In genomic region chr8:37056376-37056775, GRCm38 (mm10) we compare ENCODE assay signal across 17 mouse cellular contexts.
DNase-seq lines count a peak whose midpoint lies in the region; ATAC-seq lines count a peak whose summit lies in the region.
"Had no signal": no experiment of that assay in that cellular context is flagged by ENCODE, and none has a peak within 500 bp of the region (broad histone marks: within the 10 kb centered on the region; RNA-seq: fewer than 3 reads in every experiment).

No protein-coding gene starts in this region.

- peak; percentile 95 for DNase-seq in heart, adult 11 months
- peak; percentile 86 for DNase-seq in fat pad, adult 2 months (ENCODE audit: extremely low read depth, low read depth, low spot score)
- DNase-seq in heart, postnatal 10 days, result peak; percentile 44 to 47
- DNase-seq in lung, postnatal 25 days (ENCODE audit: low spot score), result peak; percentile 72
- no peak for DNase-seq in embryo, embryonic 10.5 days (ENCODE audit: low spot score)
- DNase-seq: cerebellum, adult 11 months; cerebellum, postnatal 25 days; kidney, adult 11 months; kidney, postnatal 25 days had no signal

- intact Hi-C loops in heart, postnatal 10 days (cut with DNase I), result no loop called here

- 66% methylated on average over 3 of the region's 3 CpGs for WGBS in heart, embryonic 12.5 days
- 81% methylated on average over 3 of the region's 3 CpGs for whole genome bisulfite sequencing in hindbrain, embryonic 16.5 days

- no peak for ATAC-seq in heart, embryonic 12.5 days (ENCODE audit: insufficient number of reproducible peaks, low FRiP score)
- ATAC-seq in hindbrain, embryonic 16.5 days, result no peak
- ATAC-seq: liver, embryonic 12.5 days had no signal

- H3K27me3 ChIP-seq in heart, embryonic 12.5 days (replicated peaks), result no peaks in the 10 kb centered on the region
- no peaks in the 10 kb centered on the region for H3K27me3 ChIP-seq in hindbrain, embryonic 16.5 days (replicated peaks; ENCODE audit: control insufficient read depth, insufficient read depth, low read length)
- H3K27me3 ChIP-seq: heart, embryonic 13.5 days; hindbrain, embryonic 15.5 days; liver, embryonic 12.5 days; megakaryocyte, embryonic 14.5 days had no signal

- no peaks in the 10 kb centered on the region for H3K4me1 ChIP-seq in heart, embryonic 12.5 days (replicated peaks)
- H3K4me1 ChIP-seq in hindbrain, embryonic 16.5 days (ENCODE audit: control insufficient read depth, insufficient read depth, low read depth, low read length), result no peaks in the 10 kb centered on the region
- H3K4me1 ChIP-seq: embryonic facial prominence, embryonic 10.5 days; hindbrain, embryonic 15.5 days; liver, embryonic 12.5 days; megakaryocyte, embryonic 14.5 days had no signal

- no peak overlapping the region for H3K4me2 ChIP-seq in heart, embryonic 12.5 days
- no peak overlapping the region for H3K4me2 ChIP-seq in hindbrain, embryonic 16.5 days (ENCODE audit: low read length)
- H3K4me2 ChIP-seq: heart, embryonic 13.5 days; hindbrain, embryonic 15.5 days; liver, embryonic 12.5 days had no signal

- H3K36me3 ChIP-seq in heart, embryonic 12.5 days, result no peaks in the 10 kb centered on the region
- no peaks in the 10 kb centered on the region for H3K36me3 ChIP-seq in hindbrain, embryonic 16.5 days (ENCODE audit: control insufficient read depth, insufficient read depth, low read length)
- H3K36me3 ChIP-seq: embryonic facial prominence, embryonic 10.5 days; heart, embryonic 13.5 days; hindbrain, embryonic 15.5 days; liver, embryonic 12.5 days had no signal

- 0 out of 2 replicates have a peak, but pooled peaks cover 3% of the 10 kb centered on the region for H3K9me3 ChIP-seq in heart, embryonic 12.5 days (replicated peaks)
- no peaks in the 10 kb centered on the region for H3K9me3 ChIP-seq in hindbrain, embryonic 16.5 days (ENCODE audit: control insufficient read depth, low read length)
- H3K9me3 ChIP-seq: embryonic facial prominence, embryonic 10.5 days; heart, embryonic 13.5 days; hindbrain, embryonic 15.5 days; liver, embryonic 12.5 days; megakaryocyte, embryonic 14.5 days had no signal

- no peak overlapping the region for H3K4me3 ChIP-seq in heart, embryonic 12.5 days
- H3K4me3 ChIP-seq in hindbrain, embryonic 16.5 days (ENCODE audit: low read length), result no peak overlapping the region
- H3K4me3 ChIP-seq: embryonic facial prominence, embryonic 10.5 days; erythroblast, embryonic 14.5 days; heart, embryonic 13.5 days; hindbrain, embryonic 15.5 days; liver, embryonic 12.5 days; megakaryocyte, embryonic 14.5 days had no signal

- H3K9ac ChIP-seq in heart, embryonic 12.5 days, result no peak overlapping the region
- H3K9ac ChIP-seq in hindbrain, embryonic 16.5 days (ENCODE audit: low read depth, low read length), result no peak overlapping the region
- H3K9ac ChIP-seq: heart, embryonic 13.5 days; hindbrain, embryonic 15.5 days; liver, embryonic 12.5 days had no signal

- H3K27ac ChIP-seq in heart, embryonic 12.5 days (ENCODE audit: poor library complexity, severe bottlenecking), result no peak overlapping the region
- no peak overlapping the region for H3K27ac ChIP-seq in hindbrain, embryonic 16.5 days (ENCODE audit: low read depth, low read length)
- H3K27ac ChIP-seq: embryonic facial prominence, embryonic 10.5 days; heart, embryonic 13.5 days; hindbrain, embryonic 15.5 days; liver, embryonic 12.5 days had no signal
